Mouse (Mus musculus) embryonic facial prominence, embryonic 14.5 days (tissue): ENCODE results near the gene Baiap2. TPM values are rescaled to one million over a fixed set of nuclear protein-coding genes. Genes with fewer than 3 reads are reported as not detected.

Source experiments
- ATAC-seq: fragments of 200-750 bp; cut with Nextera tagmentation; 2 replicates; pipeline ENCODE4 v1.8.0; 2017; ENCODE audit warnings: low read depth, moderate number of reproducible peaks, moderate TSS enrichment
- DNase-seq: peaks from one replicate; pipeline ENCODE4 v3.0.0-alpha.2; 2015; ENCODE audit warnings: low spot score
- H3K27ac ChIP-seq: fragments of 300-500 bp; sonication (generic); replicated peaks from 2 replicates; pipeline ENCODE4 v1.5.1; 2014; ENCODE audit warnings: low read depth, mild to moderate bottlenecking, low read length, moderate library complexity
- H3K27me3 ChIP-seq: fragments of 300-500 bp; sonication (generic); replicated peaks from 2 replicates; pipeline ENCODE4 v1.6.1; 2014; ENCODE audit warnings: low read length; ENCODE audit not compliant: control insufficient read depth, insufficient read depth
- H3K36me3 ChIP-seq: fragments of 300-500 bp; sonication (generic); 2 replicates; pipeline ENCODE4 v1.6.1; 2014; ENCODE audit warnings: low read length, mixed read lengths; ENCODE audit not compliant: control insufficient read depth, insufficient read depth
- H3K4me1 ChIP-seq: fragments of 300-500 bp; sonication (generic); 2 replicates; pipeline ENCODE4 v1.6.1; 2014; ENCODE audit warnings: antibody characterized with exemption, low read length; ENCODE audit not compliant: control insufficient read depth, insufficient read depth
- H3K4me2 ChIP-seq: fragments of 300-500 bp; sonication (generic); 2 replicates; pipeline ENCODE4 v1.6.1; 2014; ENCODE audit warnings: low read depth, mild to moderate bottlenecking, low read length, moderate library complexity, mixed read lengths
- H3K4me3 ChIP-seq: fragments of 300-500 bp; sonication (generic); 2 replicates; pipeline ENCODE4 v1.5.1; 2014; ENCODE audit warnings: low read depth, mild to moderate bottlenecking, low read length
- H3K9ac ChIP-seq: fragments of 300-500 bp; sonication (generic); 2 replicates; pipeline ENCODE4 v1.6.1; 2014; ENCODE audit warnings: low read depth, mild to moderate bottlenecking, low read length, moderate library complexity, mixed read lengths
- H3K9me3 ChIP-seq: fragments of 300-500 bp; sonication (generic); 2 replicates; pipeline ENCODE4 v1.6.1; 2016; ENCODE audit warnings: low read length; ENCODE audit not compliant: control insufficient read depth
- WGBS: fragments of 180-500 bp; shearing (Covaris S2); extraction: QIAGEN DNeasy Blood & Tissue Kit; methylation state at CpG from one replicate; pipeline ENCODE4 v1.1.7; 2014; 5-methylcytosine and 5-hydroxymethylcytosine counted together
- polyA plus RNA-seq: library from polyadenylated mRNA; unstranded; fragments of >200 nt; fragmentation: Nextera tagmentation; extraction: Ambion mirVana; gene quantifications from 2 replicates; pipeline ENCODE4 v1.2.1, GENCODE M21; 2014

Gene Baiap2
- polyA plus RNA-seq, 1 experiment from 2014 or later: 26.5 TPM

- Histone ChIP-seq H3K36me3 (no peaks in the 10 kb centered on the region), H3K4me3 (no peak overlapping the region), H3K27ac (no peak overlapping the region), H3K4me2 (no peak overlapping the region), H3K9me3 (no peaks in the 10 kb centered on the region), H3K27me3 (no peaks in the 10 kb centered on the region), H3K9ac (no peak overlapping the region), H3K4me1 (peaks cover 9% of the 10 kb centered on the region)
- DNase-seq (no peak), ATAC-seq (no peak)
- 67% methylated on average over 4 of the region's 4 CpGs for WGBS
Observed at GRCm38 (mm10) chr11:119954233-119954632, 11.7 kb downstream of the Baiap2 start.

GRCm38 (mm10) chr11:119954749-119955337 lies 12.3 kb downstream of the Baiap2 start:
- no peak overlapping the region for H3K9ac ChIP-seq
- H3K9me3 ChIP-seq: no peaks in the 10 kb centered on the region
- no peak overlapping the region for H3K27ac ChIP-seq
- no peak overlapping the region for H3K4me3 ChIP-seq
- ATAC-seq (0 out of 2 replicates have a peak, but pooled peaks have one; percentile 13), DNase-seq (no peak)
- no peaks in the 10 kb centered on the region for H3K36me3 ChIP-seq
- H3K4me1 ChIP-seq: peaks cover 9% of the 10 kb centered on the region
- WGBS: 73% methylated on average over 2 of the region's 2 CpGs
- no peaks in the 10 kb centered on the region for H3K27me3 ChIP-seq
- no peak overlapping the region for H3K4me2 ChIP-seq

- H3K27ac ChIP-seq: no peak overlapping the region
- no peak for ATAC-seq
- no peaks in the 10 kb centered on the region for H3K27me3 ChIP-seq
- no peaks in the 10 kb centered on the region for H3K9me3 ChIP-seq
- H3K4me1 ChIP-seq: peaks cover 9% of the 10 kb centered on the region
- H3K36me3 ChIP-seq: 0 out of 2 replicates have a peak, but pooled peaks cover 6% of the 10 kb centered on the region
- H3K4me3 ChIP-seq: no peak overlapping the region
- DNase-seq: no peak
- no peak overlapping the region for H3K4me2 ChIP-seq
- H3K9ac ChIP-seq: no peak overlapping the region
- 42% methylated on average over 3 of the region's 3 CpGs for WGBS
Observed at GRCm38 (mm10) chr11:119955432-119955831, 12.9 kb downstream of the Baiap2 start.

GRCm38 (mm10) chr11:119956590-119956989 lies 14.0 kb downstream of the Baiap2 start:
- peak; percentile 42; the same call in 1 of the 2 replicates for ATAC-seq
- H3K27me3 ChIP-seq: no peaks in the 10 kb centered on the region
- peaks cover 9% of the 10 kb centered on the region for H3K4me1 ChIP-seq
- no peak overlapping the region for H3K9ac ChIP-seq
- H3K36me3 ChIP-seq: 0 out of 2 replicates have a peak, but pooled peaks cover 6% of the 10 kb centered on the region
- DNase-seq: no peak
- no peaks in the 10 kb centered on the region for H3K9me3 ChIP-seq
- 76% methylated on average over 12 of the region's 13 CpGs for WGBS
- H3K27ac ChIP-seq: no peak overlapping the region
- H3K4me3 ChIP-seq: no peak overlapping the region
- no peak overlapping the region for H3K4me2 ChIP-seq

GRCm38 (mm10) chr11:119958856-119959255 lies 16.3 kb downstream of the Baiap2 start:
- ATAC-seq (no peak), DNase-seq (no peak)
- no peak overlapping the region for H3K27ac ChIP-seq
- no peak overlapping the region for H3K4me3 ChIP-seq
- whole genome bisulfite sequencing: 85% methylated on average over 7 of the region's 7 CpGs
- no peak overlapping the region for H3K9ac ChIP-seq
- H3K4me1 ChIP-seq: no peaks in the 10 kb centered on the region
- no peak overlapping the region for H3K4me2 ChIP-seq
- no peaks in the 10 kb centered on the region for H3K27me3 ChIP-seq
- H3K36me3 ChIP-seq: peaks cover 10% of the 10 kb centered on the region; the same call in 1 of the 2 replicates
- no peaks in the 10 kb centered on the region for H3K9me3 ChIP-seq

GRCm38 (mm10) chr11:119959714-119960113 lies 17.2 kb downstream of the Baiap2 start:
- no peak for ATAC-seq
- Histone ChIP-seq H3K4me1 (no peaks in the 10 kb centered on the region), H3K9me3 (no peaks in the 10 kb centered on the region), H3K4me3 (no peak overlapping the region), H3K9ac (no peak overlapping the region), H3K36me3 (peaks cover 14% of the 10 kb centered on the region; the same call in 1 of the 2 replicates), H3K4me2 (no peak overlapping the region), H3K27me3 (no peaks in the 10 kb centered on the region), H3K27ac (no peak overlapping the region)
- 82% methylated on average over 4 of the region's 4 CpGs for WGBS
- DNase-seq: no peak

GRCm38 (mm10) chr11:119960671-119961070 lies 18.1 kb downstream of the Baiap2 start:
- DNase-seq: no peak
- Histone ChIP-seq H3K9me3 (no peaks in the 10 kb centered on the region), H3K36me3 (peaks cover 14% of the 10 kb centered on the region; the same call in 1 of the 2 replicates), H3K4me2 (no peak overlapping the region), H3K27ac (no peak overlapping the region), H3K27me3 (no peaks in the 10 kb centered on the region), H3K9ac (no peak overlapping the region), H3K4me1 (no peaks in the 10 kb centered on the region), H3K4me3 (no peak overlapping the region)
- no peak for ATAC-seq
- 82% methylated on average over 6 of the region's 6 CpGs for WGBS

GRCm38 (mm10) chr11:119961511-119961910 lies 18.9 kb downstream of the Baiap2 start:
- H3K36me3 ChIP-seq: peaks cover 14% of the 10 kb centered on the region; the same call in 1 of the 2 replicates
- no peak overlapping the region for H3K4me3 ChIP-seq
- no peaks in the 10 kb centered on the region for H3K4me1 ChIP-seq
- no peaks in the 10 kb centered on the region for H3K27me3 ChIP-seq
- no peak for DNase-seq
- no peak overlapping the region for H3K4me2 ChIP-seq
- H3K9ac ChIP-seq: no peak overlapping the region
- H3K27ac ChIP-seq: no peak overlapping the region
- ATAC-seq: no peak
- WGBS: 56% methylated on average over 3 of the region's 3 CpGs
- H3K9me3 ChIP-seq: no peaks in the 10 kb centered on the region

GRCm38 (mm10) chr11:119965053-119965452 lies 22.5 kb downstream of the Baiap2 start:
- Histone ChIP-seq H3K4me3 (no peak overlapping the region), H3K9me3 (no peaks in the 10 kb centered on the region), H3K27ac (no peak overlapping the region), H3K27me3 (no peaks in the 10 kb centered on the region), H3K4me2 (no peak overlapping the region), H3K9ac (0 out of 2 replicates have a peak overlapping the region, but pooled peaks have one; percentile 8), H3K4me1 (no peaks in the 10 kb centered on the region), H3K36me3 (peaks cover 22% of the 10 kb centered on the region; the same call in 1 of the 2 replicates)
- WGBS: 34% methylated on average over 9 of the region's 9 CpGs
- ATAC-seq (no peak), DNase-seq (no peak)
